Mouse (Mus musculus) brain, embryonic 14.5 days (tissue): ENCODE measurements around the gene Gpr153.

Experiments used
- CTCF ChIP-seq: fragments of 200-500 bp; IDR thresholded peaks from 2 replicates; pipeline ENCODE4 v1.5.1; 2012; ENCODE audit warnings: inconsistent platforms, mild to moderate bottlenecking, moderate library complexity, borderline replicate concordance; ENCODE audit not compliant: insufficient read depth, insufficient read length; ENCODE audit errors: extremely low read depth
- POLR2A ChIP-seq: fragments of 200-500 bp; IDR thresholded peaks from 2 replicates; pipeline ENCODE4 v1.6.1; 2012; ENCODE audit warnings: mild to moderate bottlenecking, inconsistent platforms, borderline replicate concordance; ENCODE audit not compliant: poor library complexity, insufficient read depth, insufficient read length, severe bottlenecking; ENCODE audit errors: extremely low read depth

- no peak for TF ChIP-seq CTCF
- no peak for TF ChIP-seq POLR2A
These were observed 41.6 kb upstream of the Gpr153 start for GRCm38 (mm10) chr4:152232411-152232903.
